Mouse (Mus musculus) A20 (cell line): Measurements from ENCODE around the gene Phf14.
"Not testable (repeated sequence)": the region's sequence is repeated elsewhere in the genome, so short reads cannot be mapped to it uniquely, and the experiment has no call there.

ENCODE experiments used
- DNase-seq: peaks from one replicate; pipeline ENCODE4 v3.0.0-alpha.2; 2011; ENCODE audit warnings: low read depth, low spot score

The Phf14 gene

GRCm38 (mm10) chr6:11907269-11908032 is at the start of gene Phf14, which contains the start of gene Ndufa4:
Gene Phf14, plus strand, starts transcription at chr6:11907809.
Gene Ndufa4, minus strand, starts transcription at chr6:11907497.
- DNase-seq = peak; percentile 96

DNA sequence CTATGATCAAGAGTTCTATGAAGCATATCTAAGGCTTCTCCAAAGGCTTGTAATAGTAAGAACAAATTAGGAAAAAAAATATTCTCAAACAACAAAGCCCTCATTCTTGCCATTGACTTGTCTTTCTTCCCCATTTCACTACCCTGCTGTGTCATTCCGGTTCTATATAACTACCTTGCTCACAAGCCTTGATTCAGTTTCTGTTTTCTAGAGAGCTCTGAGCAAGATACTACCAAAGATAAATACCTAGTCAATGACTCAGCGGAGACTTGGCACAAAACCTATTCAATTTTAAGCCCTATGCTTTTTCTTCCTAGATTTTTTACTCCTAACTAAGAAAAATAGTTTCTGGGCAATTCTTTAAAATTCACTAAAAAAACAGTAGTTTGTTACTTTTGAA is 32.2 kb upstream of the Phf14 start:
- not testable (repeated sequence) for DNase-seq

GRCm38 (mm10) chr6:11900809-11901310 is 6.7 kb upstream of the Phf14 start:
- DNase-seq = no peak

DNA sequence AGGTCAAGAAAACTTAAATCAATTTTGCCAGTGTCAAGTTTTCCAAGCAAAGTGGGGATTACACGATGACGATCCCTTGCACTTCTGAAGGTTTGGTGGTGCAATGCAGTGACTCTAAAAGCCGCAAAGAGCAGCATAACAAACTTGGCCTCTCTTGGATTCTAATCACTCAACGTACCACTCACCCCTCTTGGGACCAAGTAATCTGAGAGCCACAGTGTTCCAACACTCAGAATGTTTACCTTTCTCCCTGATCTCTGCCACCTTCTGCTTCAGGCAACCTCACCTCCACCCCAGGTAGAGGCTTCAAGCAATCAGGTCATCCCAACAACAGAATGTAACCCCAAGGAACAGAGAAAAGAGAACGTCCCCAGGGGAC is 730 bp upstream of the Phf14 start:
- DNase-seq = no peak

DNA sequence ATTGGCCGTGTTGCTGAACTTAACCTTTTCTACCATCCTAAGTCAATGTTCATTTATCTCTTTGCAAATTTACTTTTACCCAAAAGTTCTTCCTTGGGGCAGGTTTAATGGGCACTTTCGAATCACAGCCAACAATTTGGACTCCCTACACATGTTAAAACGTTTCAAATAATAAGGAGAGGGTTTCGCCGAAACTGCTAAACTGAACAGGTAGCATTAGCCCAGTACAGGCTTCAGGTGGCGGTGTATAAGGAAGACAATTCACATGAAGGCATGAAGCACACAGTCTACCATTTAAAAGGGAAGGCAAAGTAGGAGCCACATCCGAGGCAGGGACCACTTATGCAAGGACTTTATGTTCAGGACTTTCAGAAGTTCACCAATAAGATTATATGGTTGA is 561 bp downstream of the Phf14 start:
- DNase-seq = peak; percentile 53

- DNase-seq = peak; percentile 94
These were observed 18.0 kb downstream of the Phf14 start for GRCm38 (mm10) chr6:11925496-11926041.

DNA sequence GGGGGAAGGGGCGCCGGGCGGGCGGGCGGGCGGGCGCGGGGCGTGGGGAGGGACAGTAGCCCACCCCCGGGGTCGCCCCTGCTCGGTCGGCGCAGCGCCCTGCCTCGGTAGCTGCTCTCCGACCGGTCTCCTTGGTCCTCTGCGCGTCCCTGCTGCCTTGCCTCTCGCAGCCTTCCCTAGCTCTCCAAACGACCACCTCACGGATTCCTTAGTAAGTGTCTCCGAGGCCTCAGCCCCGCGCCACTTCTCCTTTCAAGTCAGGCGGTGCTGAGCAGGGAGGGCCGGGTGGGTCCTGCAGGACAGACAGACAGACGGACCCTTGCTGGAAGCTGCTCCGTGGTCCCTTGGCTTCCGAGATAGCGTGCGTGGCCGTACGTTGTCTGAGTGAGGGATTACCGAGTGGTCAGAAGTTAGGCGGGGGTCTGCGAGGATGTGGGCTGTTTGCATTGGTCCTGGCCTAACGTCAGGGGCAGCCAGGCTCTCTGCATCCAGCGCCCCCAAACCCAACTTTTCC is 18.5 kb downstream of the Phf14 start:
- peak; percentile 72 for DNase-seq

GRCm38 (mm10) chr6:11927485-11927884 is 19.9 kb downstream of the Phf14 start:
- no peak for DNase-seq

DNA sequence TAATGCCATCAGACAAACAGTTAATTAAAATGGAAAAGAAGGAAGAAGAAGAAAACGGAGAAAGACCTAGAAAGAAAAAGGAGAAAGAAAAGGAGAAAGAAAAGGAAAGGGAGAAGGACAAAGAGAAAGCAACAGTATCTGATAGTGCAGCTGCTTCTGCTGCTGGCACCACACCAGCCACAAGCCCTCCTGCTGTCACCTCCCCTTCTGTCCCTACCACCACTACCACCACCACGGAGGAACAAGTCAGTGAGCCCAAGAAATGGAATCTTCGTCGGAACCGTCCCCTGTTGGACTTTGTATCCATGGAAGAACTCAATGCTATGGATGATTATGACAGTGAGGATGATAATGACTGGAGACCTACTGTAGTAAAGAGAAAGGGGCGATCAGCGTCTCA is 25.8 kb downstream of the Phf14 start:
- DNase-seq = no peak

DNA sequence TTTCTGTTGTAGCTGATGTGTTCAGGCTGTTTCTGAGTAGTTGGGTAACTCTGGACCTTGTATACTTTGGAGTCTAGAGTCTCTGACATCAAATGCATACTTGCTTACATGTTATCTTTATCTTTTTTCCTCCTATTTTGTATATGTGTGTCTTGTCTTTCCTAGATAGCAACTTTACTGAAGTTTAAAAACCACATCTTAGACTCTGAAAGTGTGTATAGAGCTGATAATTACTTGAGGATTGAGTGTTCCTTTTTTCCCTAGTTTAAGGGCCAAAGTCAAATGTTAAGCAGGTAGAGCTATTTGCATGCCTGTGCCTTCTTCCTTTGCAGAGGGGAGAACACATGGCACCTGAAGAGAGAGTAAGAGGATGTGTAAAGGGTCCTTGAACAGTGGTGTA is 33.3 kb downstream of the Phf14 start:
- DNase-seq = no peak

DNA sequence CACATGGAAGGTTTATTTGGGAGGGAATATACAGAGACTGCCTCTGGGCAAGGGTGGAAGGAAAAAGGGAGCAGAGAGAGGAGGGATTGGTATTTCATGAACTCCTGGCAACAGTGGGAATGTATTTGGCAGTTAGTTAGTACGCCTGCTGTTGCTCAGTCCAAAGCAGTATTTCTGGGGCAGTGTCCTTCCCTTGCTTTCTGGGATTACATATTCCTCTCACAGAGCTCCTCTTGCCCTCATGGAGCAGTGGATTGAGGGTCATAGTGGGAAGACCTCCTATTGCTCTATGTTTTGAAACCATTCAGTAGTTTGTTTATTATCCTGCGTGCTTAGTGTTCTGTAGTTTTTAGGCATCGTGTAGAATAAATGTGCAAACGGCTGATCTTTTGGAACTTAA is 34.5 kb downstream of the Phf14 start:
- no peak for DNase-seq

DNA sequence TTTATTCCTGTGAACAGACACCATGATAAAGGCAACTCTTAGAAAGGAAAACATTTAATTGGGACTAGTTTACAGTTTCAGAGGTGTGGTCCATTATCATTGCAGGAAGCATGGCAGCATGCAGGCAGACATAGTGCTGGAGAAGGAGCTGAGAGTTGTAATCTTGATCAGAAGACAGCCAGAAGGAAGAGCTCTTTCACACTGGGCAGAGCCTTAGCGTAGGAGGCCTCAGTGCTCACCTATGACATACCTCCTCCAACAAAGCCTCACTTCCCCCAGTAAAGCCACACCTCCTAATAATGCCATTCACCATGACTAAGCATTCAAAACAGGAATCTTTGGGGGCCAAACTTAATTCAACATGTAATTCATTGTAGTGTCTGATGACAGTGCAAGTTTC is 40.5 kb downstream of the Phf14 start:
- DNase-seq = no peak

GRCm38 (mm10) chr6:11960172-11960571 is 52.6 kb downstream of the Phf14 start:
- no peak for DNase-seq

GRCm38 (mm10) chr6:11993782-11994181 is 86.2 kb downstream of the Phf14 start:
- DNase-seq = no peak

DNA sequence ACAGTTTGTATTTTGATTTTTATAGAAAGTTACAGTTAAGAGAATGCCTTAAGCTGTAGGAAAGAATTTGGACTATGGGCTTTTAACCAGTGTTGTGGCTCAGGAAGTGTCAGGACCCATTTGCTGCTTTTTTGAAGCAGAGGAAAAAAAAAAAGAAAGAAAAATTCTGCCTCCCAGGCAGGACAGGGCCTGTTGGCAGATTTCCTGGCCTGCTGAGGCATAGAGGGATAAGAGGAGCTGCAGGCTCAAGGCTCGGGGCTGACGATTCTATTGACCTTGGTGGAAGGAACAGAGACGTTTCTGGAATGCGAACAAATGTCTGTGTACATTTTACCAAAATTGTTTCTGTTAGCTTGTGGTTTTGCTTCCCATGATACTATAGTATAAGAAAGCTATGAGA is 91.0 kb downstream of the Phf14 start:
- no peak for DNase-seq

DNA sequence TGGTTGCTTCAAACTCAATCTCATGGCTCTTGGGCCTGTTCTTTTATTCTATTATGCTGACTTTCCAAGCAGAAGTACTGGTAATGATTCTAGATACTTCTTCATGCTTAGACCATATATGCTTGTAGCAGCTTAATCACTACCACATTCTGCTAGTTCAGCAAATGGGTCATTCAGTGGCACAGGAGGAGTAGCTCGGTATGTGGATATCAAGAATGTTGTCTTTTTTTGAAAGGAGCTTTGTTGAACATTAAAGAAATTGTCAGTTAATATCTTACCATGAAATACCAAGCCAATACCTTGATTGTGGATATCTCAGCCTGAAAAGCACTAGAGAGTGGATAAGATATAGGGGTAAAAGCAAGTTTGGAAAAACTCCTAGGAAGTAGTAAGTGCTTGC is 91.9 kb downstream of the Phf14 start:
- DNase-seq = no peak

- DNase-seq = no peak
These were observed 97.8 kb downstream of the Phf14 start for GRCm38 (mm10) chr6:12005455-12005854.

DNA sequence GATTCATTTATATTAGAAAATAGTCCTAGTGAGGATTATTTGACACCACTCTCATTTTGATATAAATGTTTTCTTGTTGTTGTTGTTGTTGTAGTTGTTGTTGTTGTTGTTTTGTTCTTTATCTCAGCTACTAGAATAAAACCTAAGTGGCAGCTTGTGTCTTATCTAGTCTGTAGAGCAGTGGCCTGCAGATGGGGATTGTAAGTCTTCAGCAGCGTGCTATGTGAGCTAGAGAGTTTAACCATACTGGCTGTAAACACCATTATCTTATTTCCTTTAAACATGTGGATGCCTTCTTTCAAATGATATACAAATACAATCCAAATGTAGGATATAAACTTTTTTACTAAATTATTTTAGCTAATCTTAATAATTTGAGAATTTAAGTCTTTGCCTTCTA is 98.4 kb downstream of the Phf14 start:
- DNase-seq = no peak

- DNase-seq = no peak
These were observed 104.5 kb downstream of the Phf14 start for GRCm38 (mm10) chr6:12012103-12012502.

DNA sequence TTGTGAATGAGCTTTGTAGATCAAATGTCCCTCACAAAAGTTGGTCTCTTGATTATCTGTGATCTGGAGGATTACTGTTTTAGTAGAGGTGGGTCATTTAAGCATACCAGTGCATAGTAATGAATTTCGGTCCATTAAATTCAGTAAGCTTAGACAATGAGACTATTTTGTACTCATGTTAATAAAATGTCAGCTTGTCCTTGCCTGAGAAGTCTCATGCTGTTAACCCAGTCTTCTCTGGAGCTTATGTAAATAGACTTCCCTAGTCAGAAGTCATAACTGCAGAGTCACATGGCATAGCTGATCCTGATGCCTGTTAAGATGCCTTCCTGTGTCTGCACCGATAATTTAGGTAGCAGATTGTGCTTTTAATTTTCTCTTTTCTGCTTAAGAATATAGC is 106.4 kb downstream of the Phf14 start:
- DNase-seq = no peak

- DNase-seq = no peak
These were observed 107.1 kb downstream of the Phf14 start for GRCm38 (mm10) chr6:12014733-12015132.

DNA sequence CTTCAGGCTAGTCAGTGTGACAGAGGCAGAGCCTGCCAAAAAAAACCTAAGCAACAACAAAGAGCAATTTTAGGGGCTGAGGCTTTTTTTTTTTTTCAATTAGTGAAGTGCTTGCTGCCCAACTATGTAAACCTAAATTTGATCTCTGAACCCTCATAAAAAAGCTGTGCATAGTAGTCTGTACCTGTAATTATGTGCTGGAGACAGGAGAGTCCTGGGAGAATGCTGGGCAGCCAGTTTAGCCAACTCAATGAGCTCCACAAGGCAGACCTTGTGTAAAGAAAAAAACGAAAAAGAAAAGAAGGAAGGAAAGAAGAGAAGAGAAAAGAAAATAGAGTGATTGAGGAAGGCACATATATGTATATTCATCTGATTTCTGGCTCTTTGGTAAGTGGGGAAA is 112.1 kb downstream of the Phf14 start:
- DNase-seq = no peak

DNA sequence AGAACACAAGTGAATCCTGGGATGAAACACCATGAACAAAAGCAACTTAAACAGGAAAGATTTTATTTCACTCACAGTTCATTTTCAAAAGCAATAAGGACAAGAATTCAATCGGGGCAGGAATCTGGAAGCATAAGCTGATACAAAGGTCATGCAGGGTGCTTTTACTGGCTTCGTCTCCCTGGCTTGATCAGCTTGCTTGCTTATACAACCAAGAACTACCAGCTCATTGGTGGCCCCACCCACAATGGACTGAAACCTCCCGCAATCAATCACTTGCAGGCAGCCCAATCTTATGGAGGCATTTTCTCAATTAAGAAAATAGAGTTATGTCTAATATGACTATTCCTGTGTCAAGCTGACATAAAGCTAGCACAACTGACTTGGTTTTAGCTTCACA is 112.5 kb downstream of the Phf14 start:
- no peak for DNase-seq
